Mouse (Mus musculus): ENCODE results near the gene Kif1a. TPM values are rescaled to one million over a fixed set of nuclear protein-coding genes. Genes with fewer than 3 reads are reported as not detected.

Kif1a gene
- polyA plus RNA-seq, 1 experiment from 2014 or later = 182 TPM

- DNase-seq (ENCODE audit: low spot score) = no peak
- Histone ChIP-seq H3K4me1 (ENCODE audit: control insufficient read depth, insufficient read depth, low read length) (no peaks in the 10 kb centered on the region), H3K4me2 (ENCODE audit: low read length) (no peak overlapping the region), H3K27me3 (replicated peaks; ENCODE audit: control insufficient read depth, insufficient read depth, low read length) (no peaks in the 10 kb centered on the region), H3K4me3 (ENCODE audit: low read depth, low read length) (no peak overlapping the region), H3K36me3 (ENCODE audit: control insufficient read depth, insufficient read depth, low read length) (peaks cover 97% of the 10 kb centered on the region), H3K9me3 (replicated peaks; ENCODE audit: control insufficient read depth, low read length) (no peaks in the 10 kb centered on the region), H3K9ac (ENCODE audit: low read length) (no peak overlapping the region), H3K27ac (ENCODE audit: low read depth, low read length) (no peak overlapping the region)
- WGBS = 60% methylated on average over 19 of the region's 23 CpGs
- no peak for ATAC-seq
These were observed 50.5 kb downstream of the Kif1a start for GRCm38 (mm10) chr1:93051124-93051833.

GRCm38 (mm10) chr1:93050071-93050470, 51.7 kb downstream of the Kif1a start:
- no peaks in the 10 kb centered on the region for H3K9me3 ChIP-seq (replicated peaks; ENCODE audit: control insufficient read depth, low read length)
- no peak overlapping the region for H3K9ac ChIP-seq (ENCODE audit: low read length)
- no peaks in the 10 kb centered on the region for H3K4me1 ChIP-seq (ENCODE audit: control insufficient read depth, insufficient read depth, low read length)
- WGBS = 84% methylated on average over 3 of the region's 3 CpGs
- H3K27ac ChIP-seq (ENCODE audit: low read depth, low read length) = no peak overlapping the region
- no peak for ATAC-seq
- H3K27me3 ChIP-seq (replicated peaks; ENCODE audit: control insufficient read depth, insufficient read depth, low read length) = no peaks in the 10 kb centered on the region
- H3K4me3 ChIP-seq (ENCODE audit: low read depth, low read length) = no peak overlapping the region
- DNase-seq (ENCODE audit: low spot score) = no peak
- peaks cover 97% of the 10 kb centered on the region for H3K36me3 ChIP-seq (ENCODE audit: control insufficient read depth, insufficient read depth, low read length)
- H3K4me2 ChIP-seq (ENCODE audit: low read length) = no peak overlapping the region

- H3K4me1 ChIP-seq (ENCODE audit: control insufficient read depth, insufficient read depth, low read length) = no peaks in the 10 kb centered on the region
- H3K9me3 ChIP-seq (replicated peaks; ENCODE audit: control insufficient read depth, low read length) = no peaks in the 10 kb centered on the region
- H3K36me3 ChIP-seq (ENCODE audit: control insufficient read depth, insufficient read depth, low read length) = peaks cover 94% of the 10 kb centered on the region
- 88% methylated on average over 10 of the region's 10 CpGs for WGBS
- no peak overlapping the region for H3K4me3 ChIP-seq (ENCODE audit: low read depth, low read length)
- no peak for DNase-seq (ENCODE audit: low spot score)
- no peaks in the 10 kb centered on the region for H3K27me3 ChIP-seq (replicated peaks; ENCODE audit: control insufficient read depth, insufficient read depth, low read length)
- H3K4me2 ChIP-seq (ENCODE audit: low read length) = no peak overlapping the region
- ATAC-seq = no peak
- no peak overlapping the region for H3K27ac ChIP-seq (ENCODE audit: low read depth, low read length)
- no peak overlapping the region for H3K9ac ChIP-seq (ENCODE audit: low read length)
These were observed 55.5 kb downstream of the Kif1a start for GRCm38 (mm10) chr1:93046153-93046789.

GRCm38 (mm10) chr1:93035981-93036380, 65.8 kb downstream of the Kif1a start:
- 74% methylated on average over 4 of the region's 4 CpGs for WGBS
- H3K27me3 ChIP-seq (replicated peaks; ENCODE audit: control insufficient read depth, insufficient read depth, low read length) = no peaks in the 10 kb centered on the region
- no peaks in the 10 kb centered on the region for H3K4me1 ChIP-seq (ENCODE audit: control insufficient read depth, insufficient read depth, low read length)
- H3K4me2 ChIP-seq (ENCODE audit: low read length) = no peak overlapping the region
- no peak overlapping the region for H3K27ac ChIP-seq (ENCODE audit: low read depth, low read length)
- no peak overlapping the region for H3K9ac ChIP-seq (ENCODE audit: low read length)
- no peak for DNase-seq (ENCODE audit: low spot score)
- H3K9me3 ChIP-seq (replicated peaks; ENCODE audit: control insufficient read depth, low read length) = no peaks in the 10 kb centered on the region
- ATAC-seq = no peak
- H3K36me3 ChIP-seq (ENCODE audit: control insufficient read depth, insufficient read depth, low read length) = peaks cover 98% of the 10 kb centered on the region
- H3K4me3 ChIP-seq (ENCODE audit: low read depth, low read length) = no peak overlapping the region

GRCm38 (mm10) chr1:93033989-93034388, 67.8 kb downstream of the Kif1a start:
- Histone ChIP-seq H3K27ac (ENCODE audit: low read depth, low read length) (no peak overlapping the region), H3K9ac (ENCODE audit: low read length) (no peak overlapping the region), H3K27me3 (replicated peaks; ENCODE audit: control insufficient read depth, insufficient read depth, low read length) (no peaks in the 10 kb centered on the region), H3K9me3 (replicated peaks; ENCODE audit: control insufficient read depth, low read length) (no peaks in the 10 kb centered on the region), H3K4me2 (ENCODE audit: low read length) (no peak overlapping the region), H3K4me3 (ENCODE audit: low read depth, low read length) (no peak overlapping the region), H3K4me1 (ENCODE audit: control insufficient read depth, insufficient read depth, low read length) (no peaks in the 10 kb centered on the region), H3K36me3 (ENCODE audit: control insufficient read depth, insufficient read depth, low read length) (peaks cover 98% of the 10 kb centered on the region)
- WGBS = 71% methylated on average over 8 of the region's 8 CpGs
- ATAC-seq = no peak
- DNase-seq (ENCODE audit: low spot score) = no peak

- Histone ChIP-seq H3K36me3 (ENCODE audit: control insufficient read depth, insufficient read depth, low read length) (peaks cover 96% of the 10 kb centered on the region), H3K4me2 (ENCODE audit: low read length) (no peak overlapping the region), H3K4me1 (ENCODE audit: control insufficient read depth, insufficient read depth, low read length) (no peaks in the 10 kb centered on the region), H3K9ac (ENCODE audit: low read length) (no peak overlapping the region), H3K9me3 (replicated peaks; ENCODE audit: control insufficient read depth, low read length) (no peaks in the 10 kb centered on the region), H3K27me3 (replicated peaks; ENCODE audit: control insufficient read depth, insufficient read depth, low read length) (no peaks in the 10 kb centered on the region), H3K4me3 (ENCODE audit: low read depth, low read length) (no peak overlapping the region), H3K27ac (ENCODE audit: low read depth, low read length) (no peak overlapping the region)
- DNase-seq (ENCODE audit: low spot score) = no peak
- no peak for ATAC-seq
- WGBS = 100% methylated on average over 3 of the region's 3 CpGs
These were observed 70.6 kb downstream of the Kif1a start for GRCm38 (mm10) chr1:93031199-93031598.

GRCm38 (mm10) chr1:93030060-93030459, 71.7 kb downstream of the Kif1a start:
- Histone ChIP-seq H3K4me2 (ENCODE audit: low read length) (no peak overlapping the region), H3K27ac (ENCODE audit: low read depth, low read length) (no peak overlapping the region), H3K4me1 (ENCODE audit: control insufficient read depth, insufficient read depth, low read length) (no peaks in the 10 kb centered on the region), H3K9ac (ENCODE audit: low read length) (no peak overlapping the region), H3K36me3 (ENCODE audit: control insufficient read depth, insufficient read depth, low read length) (peaks cover 96% of the 10 kb centered on the region), H3K4me3 (ENCODE audit: low read depth, low read length) (no peak overlapping the region), H3K27me3 (replicated peaks; ENCODE audit: control insufficient read depth, insufficient read depth, low read length) (no peaks in the 10 kb centered on the region), H3K9me3 (replicated peaks; ENCODE audit: control insufficient read depth, low read length) (no peaks in the 10 kb centered on the region)
- ATAC-seq = no peak
- 82% methylated on average over 2 of the region's 2 CpGs for WGBS
- DNase-seq (ENCODE audit: low spot score) = no peak

- Histone ChIP-seq H3K4me1 (ENCODE audit: control insufficient read depth, insufficient read depth, low read length) (no peaks in the 10 kb centered on the region), H3K4me3 (ENCODE audit: low read depth, low read length) (no peak overlapping the region), H3K36me3 (ENCODE audit: control insufficient read depth, insufficient read depth, low read length) (peaks cover 96% of the 10 kb centered on the region), H3K27me3 (replicated peaks; ENCODE audit: control insufficient read depth, insufficient read depth, low read length) (no peaks in the 10 kb centered on the region), H3K27ac (ENCODE audit: low read depth, low read length) (no peak overlapping the region), H3K9ac (ENCODE audit: low read length) (no peak overlapping the region), H3K9me3 (replicated peaks; ENCODE audit: control insufficient read depth, low read length) (no peaks in the 10 kb centered on the region), H3K4me2 (ENCODE audit: low read length) (no peak overlapping the region)
- ATAC-seq (no peak), DNase-seq (ENCODE audit: low spot score) (no peak)
- 98% methylated on average over 10 of the region's 10 CpGs for WGBS
These were observed 72.4 kb downstream of the Kif1a start for GRCm38 (mm10) chr1:93029387-93029786.

- H3K9ac ChIP-seq (ENCODE audit: low read length) = no peak overlapping the region
- no peak for DNase-seq (ENCODE audit: low spot score)
- H3K27me3 ChIP-seq (replicated peaks; ENCODE audit: control insufficient read depth, insufficient read depth, low read length) = no peaks in the 10 kb centered on the region
- no peak for ATAC-seq
- WGBS = 89% methylated on average over 8 of the region's 8 CpGs
- H3K9me3 ChIP-seq (replicated peaks; ENCODE audit: control insufficient read depth, low read length) = no peaks in the 10 kb centered on the region
- H3K36me3 ChIP-seq (ENCODE audit: control insufficient read depth, insufficient read depth, low read length) = peaks cover 96% of the 10 kb centered on the region
- H3K4me1 ChIP-seq (ENCODE audit: control insufficient read depth, insufficient read depth, low read length) = no peaks in the 10 kb centered on the region
- no peak overlapping the region for H3K4me2 ChIP-seq (ENCODE audit: low read length)
- no peak overlapping the region for H3K4me3 ChIP-seq (ENCODE audit: low read depth, low read length)
- H3K27ac ChIP-seq (ENCODE audit: low read depth, low read length) = no peak overlapping the region
These were observed 75.2 kb downstream of the Kif1a start for GRCm38 (mm10) chr1:93026600-93026999.
